Mouse (Mus musculus): Measurements from ENCODE around the gene Atcay.

- TF ChIP-seq CTCF (IDR thresholded peaks at IDR 0.05), result no peak
- peak; percentile 14; the same call in 1 of the 2 replicates for TF ChIP-seq EP300 (IDR thresholded peaks at IDR 0.05)
These were observed 65.5 kb downstream of the Atcay start for GRCm38 (mm10) chr10:81165118-81165517.

Data from lung, postnatal 0 days (tissue).